Mouse (Mus musculus): ENCODE data around the gene Myo1d. TPM values are rescaled to one million over a fixed set of nuclear protein-coding genes. Genes with fewer than 3 reads are reported as not detected.
A peak's percentile ranks its signal among the peaks of the same experiment; 100 is the strongest.

Myo1d gene
- total RNA-seq, 2 experiments from 2014 or later: 34.4 to 41.9 TPM

DNA sequence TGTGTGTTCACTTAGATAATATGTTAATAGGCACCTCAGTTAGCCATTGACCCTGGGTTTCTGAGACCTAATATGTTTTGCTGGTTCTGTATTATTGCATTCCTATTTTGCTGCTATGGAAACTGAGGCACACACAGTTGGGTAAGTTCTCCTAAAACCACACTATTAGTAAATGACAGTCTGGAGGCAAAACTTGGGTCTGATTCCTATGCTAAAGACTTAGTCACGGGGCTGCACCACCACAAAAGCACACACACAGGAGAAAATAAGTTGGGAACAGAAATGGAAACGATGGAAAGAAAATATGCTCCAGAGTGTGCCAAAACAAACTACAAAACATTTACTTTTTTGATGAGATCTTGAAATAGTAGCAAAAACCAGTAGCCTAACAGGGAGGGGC lies 45.1 kb downstream of the Myo1d start:
- DNase-seq (ENCODE audit: low spot score in 2 of 2): no peak

DNA sequence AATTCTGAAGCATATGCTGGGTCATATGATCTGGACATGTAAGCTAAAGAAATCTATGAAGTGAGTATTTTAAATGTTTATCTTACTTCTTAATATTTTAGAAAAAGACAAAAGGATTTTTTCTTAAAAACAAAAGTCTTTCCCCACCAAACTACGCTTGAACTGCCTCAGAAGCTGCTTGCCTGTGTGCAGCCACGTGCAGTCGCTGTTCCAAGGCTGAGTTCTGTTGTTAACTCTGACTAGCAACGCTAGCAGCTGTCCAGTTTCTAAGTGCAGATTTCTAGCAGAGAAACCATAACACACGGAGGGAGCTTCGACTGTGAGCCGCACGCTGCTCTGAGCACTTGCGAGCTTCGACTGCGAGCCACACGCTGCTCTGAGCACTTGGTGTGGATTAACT lies 55.1 kb downstream of the Myo1d start:
- no peak for DNase-seq (ENCODE audit: low spot score in 2 of 2)

DNA sequence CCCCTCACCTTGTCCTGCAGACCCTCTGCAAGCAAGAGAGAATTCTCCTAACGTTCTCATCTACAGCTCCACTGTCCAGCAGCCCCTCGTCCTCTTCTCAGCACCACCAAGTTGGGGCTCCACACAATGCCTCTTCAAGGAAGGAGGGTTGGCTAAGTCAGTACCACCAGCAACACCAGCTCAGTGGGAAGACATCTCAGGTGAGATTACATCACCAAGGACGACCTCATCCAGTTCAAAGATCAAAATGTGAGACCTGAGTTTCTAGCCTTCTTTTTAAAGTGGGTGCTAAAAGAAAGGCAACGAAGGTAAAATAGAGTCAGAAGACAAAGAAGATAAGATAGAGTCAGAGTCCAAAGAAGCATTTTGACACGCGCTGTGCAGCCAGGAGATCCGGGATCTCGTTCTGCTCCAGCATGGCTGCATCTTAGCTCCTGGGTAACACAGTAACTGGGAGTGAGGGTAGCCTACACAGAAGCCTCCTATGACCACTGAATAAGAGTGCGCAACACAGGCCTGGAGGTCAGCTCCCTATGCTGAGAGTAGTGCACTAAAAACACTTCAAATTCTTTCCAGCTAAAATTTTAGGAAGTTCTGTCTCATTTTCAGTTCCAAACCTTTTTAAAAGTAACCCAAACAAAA lies 56.3 kb downstream of the Myo1d start:
- no peak for DNase-seq (ENCODE audit: low spot score in 2 of 2)

DNA sequence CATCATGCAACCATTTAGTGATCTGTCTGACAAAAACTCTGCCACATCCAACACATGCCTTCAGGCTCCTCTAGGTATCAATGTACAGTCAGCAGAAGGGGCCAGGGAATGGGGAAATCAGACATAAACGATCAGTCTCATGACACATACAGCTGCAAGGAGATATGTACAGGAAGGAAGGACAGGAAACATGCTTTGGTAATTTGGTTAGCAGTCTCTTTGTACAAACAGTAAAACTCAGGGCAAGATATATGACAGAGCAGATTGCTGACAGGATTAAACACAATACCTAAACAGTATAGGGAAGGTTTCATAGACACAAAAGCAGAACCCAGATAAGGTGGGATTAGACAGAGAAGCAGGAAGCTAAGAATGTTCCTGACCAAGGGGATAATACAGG lies 60.8 kb downstream of the Myo1d start:
- DNase-seq (ENCODE audit: low spot score in 2 of 2): no peak

DNA sequence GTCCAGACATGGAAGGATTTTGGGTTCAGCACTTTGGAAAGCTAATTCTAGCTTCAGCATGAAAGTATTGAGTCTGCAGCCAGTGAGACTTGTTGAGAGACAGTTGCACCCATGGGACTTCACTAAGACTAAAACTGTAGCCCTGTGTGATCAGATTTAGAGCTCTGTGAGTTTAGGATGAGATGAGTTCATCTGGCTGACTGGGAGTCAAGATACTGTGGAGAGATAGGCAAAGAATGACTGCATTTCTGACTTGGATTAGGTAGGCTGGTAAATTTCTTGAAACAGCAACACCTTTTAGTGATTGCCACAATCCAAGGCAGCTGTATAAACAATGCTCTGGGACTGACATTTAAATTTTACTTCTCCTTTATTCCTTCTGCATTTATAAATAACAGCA lies 61.8 kb downstream of the Myo1d start:
- DNase-seq (ENCODE audit: low spot score in 2 of 2): no peak

DNA sequence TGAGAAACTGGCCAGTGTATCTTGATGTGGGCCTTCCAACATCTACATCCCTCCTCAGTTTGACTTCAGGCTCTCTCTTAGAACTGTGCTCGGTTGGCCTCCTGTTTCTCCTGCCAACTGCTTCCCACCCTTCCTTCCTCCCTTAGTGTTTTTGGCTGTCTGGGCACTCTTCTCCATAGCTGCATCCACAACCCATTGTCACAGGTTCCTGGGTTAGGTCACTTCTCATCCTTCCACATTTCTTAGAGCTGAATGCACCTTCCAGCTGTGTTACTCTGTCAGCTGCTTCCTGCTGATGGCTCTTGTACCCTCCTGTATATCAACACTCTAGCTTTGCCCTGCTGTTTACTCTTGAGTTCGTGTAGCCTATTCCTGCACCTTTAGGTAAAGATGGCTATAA lies 64.7 kb downstream of the Myo1d start:
- DNase-seq (ENCODE audit: low spot score in 2 of 2): no peak

DNA sequence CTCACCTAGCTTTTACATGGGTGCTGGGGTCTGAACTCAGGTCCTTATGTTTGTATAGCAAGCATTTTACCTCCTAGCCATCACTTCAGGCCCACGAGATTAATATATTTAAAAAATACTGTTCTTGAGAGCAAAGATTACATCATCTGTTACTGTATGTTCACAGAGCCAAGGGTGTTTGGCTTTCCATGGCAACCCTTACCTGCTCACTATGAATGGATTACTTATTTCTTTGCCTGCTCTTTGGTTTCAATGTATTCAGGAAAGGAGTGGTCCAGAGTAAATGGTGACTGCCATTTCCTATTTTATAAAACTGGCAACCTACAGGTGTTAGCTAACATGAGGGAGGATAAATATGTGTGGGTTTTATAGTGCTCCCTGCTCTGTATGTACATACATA lies 66.1 kb downstream of the Myo1d start:
- DNase-seq (ENCODE audit: low spot score in 2 of 2): no peak

DNA sequence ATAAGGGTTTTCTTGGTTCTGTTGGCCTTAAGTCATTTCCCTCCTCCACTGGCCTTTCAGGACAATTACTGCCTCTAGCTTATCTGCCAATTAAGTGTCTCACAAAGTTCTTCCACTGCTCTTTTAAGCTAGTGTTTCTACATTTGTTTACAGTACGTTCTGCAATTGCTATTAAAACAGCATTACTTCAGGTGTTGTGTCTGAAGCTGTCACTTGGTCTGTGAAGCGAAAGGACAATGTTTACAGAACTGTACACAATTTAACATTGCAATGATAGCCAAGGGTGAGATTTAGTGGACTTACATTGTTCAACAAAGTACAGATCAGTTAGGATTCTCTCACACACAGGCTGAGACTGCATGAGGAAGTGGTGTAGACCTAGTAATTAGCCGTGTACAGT lies 67.6 kb downstream of the Myo1d start:
- no peak for DNase-seq (ENCODE audit: low spot score in 2 of 2)

DNA sequence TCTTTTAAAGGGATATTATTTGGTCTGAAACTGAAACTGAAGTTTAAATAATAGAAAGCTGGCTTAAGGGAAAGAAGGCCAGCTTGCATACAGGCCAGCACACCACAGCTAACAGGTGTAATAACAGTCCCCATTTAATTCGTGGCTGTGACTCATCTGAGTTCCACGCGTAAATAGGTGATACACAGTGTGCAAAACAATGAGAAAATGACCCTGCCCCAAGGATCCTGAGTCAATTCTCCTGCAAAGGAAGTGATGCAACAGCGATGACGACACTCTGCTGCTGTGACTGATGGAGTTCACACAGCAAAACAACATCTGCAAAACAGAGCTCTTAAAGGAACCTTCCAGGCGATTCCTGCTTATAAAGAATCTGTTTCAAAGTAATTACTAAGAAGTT lies 68.5 kb downstream of the Myo1d start:
- peak in 1 of 2 experiments; percentile 22 for DNase-seq (ENCODE audit: low spot score in 2 of 2)

DNA sequence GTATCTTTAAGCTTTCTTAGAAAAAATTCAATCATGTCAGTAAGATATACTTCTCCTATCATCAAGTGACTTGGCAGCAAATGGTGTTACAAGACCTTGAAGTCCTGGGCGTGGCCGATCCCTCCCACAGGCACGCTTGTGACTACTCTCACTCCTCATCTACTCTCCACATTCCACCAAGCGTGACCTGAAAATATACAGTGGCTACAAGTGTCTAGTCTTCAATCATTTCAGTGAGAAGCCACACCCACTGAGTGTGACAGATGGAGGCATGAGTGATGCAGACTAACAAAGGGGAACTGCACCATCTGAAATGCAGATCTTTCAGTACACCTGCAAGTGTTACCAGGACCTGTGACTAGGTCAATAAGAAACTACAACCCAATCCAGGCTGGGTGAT lies 79.2 kb downstream of the Myo1d start:
- DNase-seq (ENCODE audit: low spot score in 2 of 2): no peak

DNA sequence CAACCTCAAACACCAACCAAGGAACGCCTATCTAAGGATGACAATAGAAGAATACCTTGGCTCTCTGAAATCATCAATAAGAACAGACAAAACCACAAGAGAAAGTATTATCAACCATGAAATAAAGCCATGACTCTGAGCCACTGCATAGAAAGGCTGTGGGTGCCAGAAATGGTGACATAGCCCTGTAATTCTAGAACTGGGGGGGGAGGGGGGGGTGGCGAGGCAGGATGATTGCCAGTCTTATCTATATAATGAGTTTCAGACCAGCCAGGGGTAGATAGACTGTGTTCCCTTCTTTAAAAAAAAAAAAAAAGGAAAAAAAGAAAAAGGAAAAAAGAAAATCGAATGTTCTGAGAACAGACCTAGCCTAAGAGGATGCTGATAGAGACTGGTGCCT lies 81.1 kb downstream of the Myo1d start:
- no peak for DNase-seq (ENCODE audit: low spot score in 2 of 2)

DNA sequence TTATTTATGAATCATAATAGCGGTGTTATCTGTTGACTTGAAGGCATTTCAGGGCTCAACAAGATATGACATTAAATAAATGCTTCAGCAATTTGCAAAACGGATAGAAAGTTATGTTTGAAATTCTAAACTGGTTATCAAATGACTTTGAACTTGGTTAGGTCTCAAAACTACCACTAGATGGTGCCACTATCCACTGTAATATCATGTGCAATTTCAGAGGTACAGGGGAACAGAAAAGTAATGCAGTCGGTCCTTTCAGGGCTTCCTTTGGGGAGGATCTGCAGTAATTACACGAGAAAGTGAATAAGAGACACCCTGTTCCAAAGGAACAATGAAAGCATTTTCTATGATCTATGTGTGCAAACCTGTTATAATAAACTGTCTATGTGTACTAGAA lies 83.5 kb downstream of the Myo1d start:
- DNase-seq (ENCODE audit: low spot score in 2 of 2): no peak

DNA sequence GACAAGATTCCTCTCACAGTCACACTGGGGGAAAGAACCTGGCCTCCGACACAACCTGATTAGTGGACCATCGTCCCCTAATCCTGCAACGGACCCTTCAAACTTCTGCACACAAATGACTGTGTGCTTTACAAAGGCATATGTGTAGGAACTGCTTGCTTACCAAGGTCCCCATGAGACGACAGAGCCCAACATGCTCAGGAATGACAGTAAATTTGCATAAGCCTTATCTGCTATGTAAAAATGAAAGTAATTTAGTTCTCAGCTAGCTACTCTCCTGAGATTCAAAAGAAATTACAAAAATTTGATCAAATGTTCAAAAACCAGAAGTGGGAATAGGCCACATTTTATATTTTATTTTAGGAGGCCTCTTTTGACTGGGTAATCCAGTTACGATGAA lies 95.2 kb downstream of the Myo1d start:
- no peak for DNase-seq (ENCODE audit: low spot score in 2 of 2)

DNA sequence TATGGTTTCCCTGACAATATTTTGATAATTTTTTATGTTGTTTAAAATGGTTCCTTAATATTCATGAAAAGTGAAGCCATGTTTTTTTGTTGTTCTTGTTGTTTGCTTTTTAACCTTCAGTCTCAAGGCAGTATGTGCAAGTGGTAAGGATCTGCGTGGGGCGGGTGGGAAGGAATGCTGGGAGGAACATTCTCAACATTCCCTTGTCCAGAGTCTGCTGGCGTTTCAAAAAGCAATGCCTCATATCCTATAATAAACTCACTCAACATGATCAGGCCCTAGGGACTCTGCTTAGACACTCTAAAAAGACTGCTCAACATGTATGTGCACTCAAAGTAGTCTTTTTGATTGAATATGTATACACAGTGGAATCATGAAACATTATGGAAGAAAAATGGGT lies 97.1 kb downstream of the Myo1d start:
- no peak for DNase-seq (ENCODE audit: low spot score in 2 of 2)

DNA sequence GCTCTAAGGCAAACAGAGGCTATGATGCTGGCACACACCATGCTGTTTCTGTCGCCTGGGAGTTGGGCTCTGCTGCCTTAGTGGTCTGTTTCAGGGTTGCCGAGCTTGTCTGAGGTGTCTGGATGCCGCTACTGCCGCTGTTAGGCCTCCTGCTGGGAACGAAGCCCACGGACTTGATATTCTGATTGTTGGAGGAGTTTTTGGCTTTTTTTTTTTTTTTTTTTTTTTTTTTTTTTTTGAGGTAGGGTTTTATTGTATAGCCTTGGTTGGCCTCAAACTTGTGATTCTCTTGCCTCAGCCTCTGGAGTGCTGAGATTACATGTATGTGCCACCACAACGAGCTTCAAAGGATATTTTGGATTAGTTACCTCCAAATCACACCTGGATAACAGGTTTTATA lies 106.8 kb downstream of the Myo1d start:
- DNase-seq (ENCODE audit: low spot score in 2 of 2): no peak

DNA sequence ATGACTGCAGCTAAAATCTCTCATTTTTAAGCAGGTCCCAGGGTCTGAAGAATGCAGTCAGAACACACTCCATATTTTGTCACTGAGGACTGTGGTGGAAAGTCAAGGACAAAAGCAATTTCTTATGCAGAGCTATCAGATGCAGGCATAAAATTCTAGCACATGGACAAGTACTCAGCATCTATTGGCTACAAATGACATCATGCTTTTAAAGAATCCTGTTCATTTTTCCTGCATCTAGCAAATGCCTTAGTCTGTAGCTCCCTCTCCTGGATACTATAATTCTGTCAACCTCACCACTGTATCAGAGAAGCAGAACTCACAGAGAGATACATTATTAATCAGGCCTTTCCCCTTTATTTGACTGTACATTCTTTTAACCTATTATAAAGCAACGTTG lies 109.4 kb downstream of the Myo1d start:
- DNase-seq (ENCODE audit: low spot score in 2 of 2): no peak

DNA sequence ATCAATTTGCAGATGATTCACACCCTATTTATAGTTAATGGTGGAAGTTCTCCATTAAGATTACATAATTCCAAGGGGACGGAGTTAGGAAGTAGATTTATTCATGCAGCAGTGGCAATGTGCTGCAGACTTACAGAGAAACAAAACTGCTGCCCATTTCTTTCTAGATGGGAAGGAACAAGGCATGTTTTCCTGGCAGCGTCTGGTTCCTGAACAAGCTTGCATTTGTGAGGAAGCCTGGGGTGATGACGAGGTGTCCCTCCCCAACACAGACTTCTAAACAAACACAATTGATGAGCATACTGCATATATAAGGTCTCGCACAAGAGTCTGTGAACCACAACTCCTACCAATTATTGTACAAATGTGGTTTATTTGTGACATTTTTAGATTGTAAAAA lies 109.9 kb downstream of the Myo1d start:
- no peak for DNase-seq (ENCODE audit: low spot score in 2 of 2)

DNA sequence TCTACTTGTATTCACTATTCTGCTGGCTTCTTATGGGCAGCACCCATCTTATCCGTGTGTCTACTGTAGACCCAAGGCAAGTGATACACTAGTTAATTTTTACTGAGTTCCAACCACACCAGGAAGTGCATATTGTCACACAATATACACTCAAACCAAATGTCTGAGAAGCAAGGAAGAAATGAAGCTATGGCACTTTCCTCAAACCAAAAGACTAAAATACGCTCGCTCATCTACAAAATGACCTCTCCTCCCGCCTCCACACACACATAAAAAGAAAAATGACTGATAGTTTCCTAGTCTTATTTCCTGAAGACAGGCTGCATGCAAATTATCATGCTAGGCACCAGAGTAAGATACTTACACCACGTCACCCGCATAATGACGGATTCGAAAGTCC lies 113.6 kb downstream of the Myo1d start:
- no peak for DNase-seq (ENCODE audit: low spot score in 2 of 2)

DNA sequence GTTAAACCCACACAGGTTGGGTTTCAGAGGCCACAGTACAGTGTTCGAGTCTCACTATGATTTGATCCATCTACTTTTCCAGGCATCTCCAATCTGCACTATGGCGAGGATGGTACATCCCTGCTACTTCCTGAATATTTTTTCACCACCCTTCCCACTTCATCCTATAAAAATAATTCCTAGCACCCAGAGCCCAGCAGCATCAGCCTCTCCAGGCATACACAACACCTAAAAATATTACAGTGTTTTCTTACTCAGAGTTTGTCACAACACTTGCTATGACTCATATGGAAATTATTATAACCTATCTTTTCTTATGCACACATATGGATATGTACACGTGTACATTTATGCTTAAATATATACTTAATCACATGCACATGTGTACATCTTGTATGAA lies 115.6 kb downstream of the Myo1d start:
- DNase-seq (ENCODE audit: low spot score in 2 of 2): no peak

DNA sequence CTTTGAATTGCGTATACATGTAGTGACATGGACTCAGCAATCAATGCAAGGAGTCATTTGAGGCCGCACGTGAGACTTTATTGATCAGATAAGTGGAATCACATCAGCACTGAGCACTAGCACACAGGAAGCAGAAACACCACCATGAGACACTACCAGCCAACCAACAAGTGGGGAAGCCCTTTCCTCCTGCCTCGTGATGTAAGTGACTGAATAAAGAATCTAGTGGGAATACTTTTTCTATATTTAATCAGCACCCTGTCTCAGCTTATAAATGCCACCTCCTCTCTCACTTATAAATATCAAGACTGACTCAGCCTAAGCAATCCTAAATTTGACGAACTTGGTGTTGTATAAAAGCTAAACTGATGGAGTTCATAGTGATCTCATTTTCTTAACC lies 134.7 kb downstream of the Myo1d start:
- no peak for DNase-seq (ENCODE audit: low spot score in 2 of 2)

DNA sequence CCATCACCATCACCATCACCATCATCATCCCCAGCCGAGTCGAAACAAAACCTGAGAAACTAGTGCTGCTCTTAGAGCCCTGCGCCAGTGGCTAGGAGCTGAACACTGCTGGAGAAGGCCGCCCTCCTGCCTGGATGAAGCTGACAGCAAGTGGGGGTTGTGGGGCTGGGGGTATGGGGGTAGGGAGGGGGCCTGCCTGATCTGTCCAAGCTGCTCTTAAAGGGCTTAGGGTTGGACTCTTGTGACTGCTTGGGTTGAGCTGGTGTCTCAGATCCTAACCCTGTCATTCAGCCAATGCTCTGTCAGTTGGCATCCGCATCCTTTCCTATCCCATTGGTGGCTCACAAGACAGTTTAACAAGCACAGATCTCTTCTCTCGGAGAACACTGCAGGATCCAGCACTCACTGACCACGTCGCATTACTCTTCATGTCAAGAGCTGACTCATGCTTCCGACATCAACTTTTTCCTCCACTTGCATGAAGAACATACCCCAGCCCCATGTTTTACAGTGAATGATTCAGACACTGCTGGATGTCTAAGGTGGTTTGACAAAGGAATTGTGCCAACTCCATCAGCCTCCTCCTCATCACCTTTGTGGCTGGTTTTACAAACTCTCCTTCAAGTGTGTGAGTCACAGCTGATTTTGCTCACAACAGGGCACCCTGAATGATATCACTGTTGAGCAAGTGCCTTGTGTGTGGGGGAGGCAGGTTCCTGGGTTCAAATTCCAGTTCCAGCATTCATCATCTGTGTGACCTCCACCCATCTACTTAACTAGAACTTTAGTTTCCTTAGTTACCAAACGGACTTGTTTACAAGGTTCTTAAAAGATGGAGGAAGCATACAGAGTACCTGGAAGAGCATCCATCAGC lies 150.6 kb downstream of the Myo1d start:
- DNase-seq (ENCODE audit: low spot score in 2 of 2): no peak

DNA sequence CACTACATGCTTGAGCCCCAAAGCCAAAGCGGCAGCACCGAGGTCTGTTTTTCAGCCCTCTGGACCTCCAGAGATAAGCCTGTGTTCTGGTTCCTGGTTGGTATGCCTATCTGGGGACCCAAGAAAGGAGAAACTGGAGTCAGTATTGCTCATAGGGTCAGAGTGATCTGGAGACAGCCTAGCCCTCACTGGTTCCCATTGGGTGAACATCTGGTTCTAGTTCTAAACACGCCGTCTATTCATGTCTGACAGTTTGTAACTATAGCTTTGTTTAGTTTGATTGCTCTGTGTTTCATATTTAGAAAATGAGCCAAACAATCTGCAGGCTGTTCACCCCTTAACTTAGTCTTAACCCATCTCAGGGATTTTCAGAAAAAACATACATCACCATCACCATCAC lies 151.2 kb downstream of the Myo1d start:
- DNase-seq (ENCODE audit: low spot score in 2 of 2): no peak

DNA sequence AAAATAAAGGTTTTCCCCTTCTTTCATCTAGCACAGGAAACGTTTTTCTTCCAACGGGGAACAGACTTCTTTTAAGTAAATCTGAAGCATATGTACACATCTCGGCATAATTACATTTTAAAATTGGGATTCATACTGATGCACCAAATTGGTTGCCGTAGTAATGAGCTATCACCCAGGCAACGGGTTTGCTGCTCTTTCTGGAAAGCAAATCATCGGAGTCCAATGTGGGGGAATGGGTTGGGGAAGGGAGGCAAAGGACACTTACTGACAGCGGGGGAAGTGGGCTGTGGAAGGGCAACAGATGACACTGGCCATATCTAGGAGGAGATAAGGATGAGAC lies 156.8 kb downstream of the Myo1d start:
- DNase-seq (ENCODE audit: low spot score in 2 of 2): no peak
